Mouse (Mus musculus) natural killer cell, adult 2 months (primary cell): ENCODE data around the gene Asb3.
"Not testable (repeated sequence)": the region's sequence is repeated elsewhere in the genome, so short reads cannot be mapped to it uniquely, and the experiment has no call there.

Source experiments
- DNase-seq, 2 experiments: peaks; one replicate each; pipeline ENCODE4 v3.0.0; 2022; ENCODE audit warnings: low spot score in 2 of 2

The Asb3 gene

DNA sequence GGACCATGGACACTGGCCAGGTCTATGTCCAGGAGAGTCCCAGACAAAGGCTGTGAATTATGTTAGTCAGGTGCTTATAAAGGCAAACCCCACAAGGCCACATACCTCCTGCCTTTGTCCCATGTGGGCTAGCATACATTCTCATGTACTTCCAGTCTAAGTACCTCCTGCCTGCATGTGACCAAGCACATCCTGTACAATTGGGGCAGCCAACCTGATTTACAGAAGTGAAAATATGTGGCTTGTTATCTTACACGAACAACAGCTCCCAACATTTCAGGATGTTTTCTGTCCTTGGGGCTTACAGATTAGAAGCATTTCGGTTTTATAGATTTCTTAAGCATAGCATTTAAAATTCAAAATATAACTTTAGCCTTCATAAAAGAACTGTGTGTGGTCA is 114.8 kb downstream of the Asb3 start:
- peak in 1 of 2 experiments; percentile 20 for DNase-seq

DNA sequence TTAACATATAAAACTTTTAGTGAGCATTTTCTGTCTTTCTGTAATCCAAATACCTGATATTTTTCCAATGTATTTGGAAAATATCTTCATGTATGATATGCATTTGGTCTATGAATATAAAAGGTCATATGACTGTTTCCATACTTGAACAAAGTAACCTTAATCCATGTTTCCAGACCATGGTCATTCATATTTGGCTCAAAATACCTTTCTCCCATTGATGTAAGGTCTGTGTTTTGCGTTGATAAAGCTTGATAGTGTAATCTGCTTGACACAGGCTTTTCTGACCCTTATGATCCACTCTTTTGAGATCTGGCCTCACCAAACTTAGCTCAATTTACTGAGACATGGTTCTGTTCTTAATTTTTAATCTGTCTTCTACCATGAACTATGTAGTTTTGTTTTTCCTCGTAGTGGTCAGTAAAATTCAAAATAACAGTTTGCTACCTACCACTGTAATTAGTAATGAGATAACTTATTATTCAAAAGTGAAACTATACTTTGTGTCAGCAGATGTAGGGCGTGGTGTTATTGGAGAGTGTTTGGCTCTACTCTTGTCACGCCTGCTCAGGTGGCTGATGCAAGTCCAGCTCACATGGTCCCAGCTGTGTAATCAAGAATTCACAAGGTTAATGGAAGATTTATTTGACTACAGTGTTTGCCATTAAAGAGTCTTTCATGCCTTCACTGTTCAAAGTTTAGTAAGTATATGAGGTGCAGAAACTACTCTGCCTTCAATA is 116.1 kb downstream of the Asb3 start:
- no peak for DNase-seq

DNA sequence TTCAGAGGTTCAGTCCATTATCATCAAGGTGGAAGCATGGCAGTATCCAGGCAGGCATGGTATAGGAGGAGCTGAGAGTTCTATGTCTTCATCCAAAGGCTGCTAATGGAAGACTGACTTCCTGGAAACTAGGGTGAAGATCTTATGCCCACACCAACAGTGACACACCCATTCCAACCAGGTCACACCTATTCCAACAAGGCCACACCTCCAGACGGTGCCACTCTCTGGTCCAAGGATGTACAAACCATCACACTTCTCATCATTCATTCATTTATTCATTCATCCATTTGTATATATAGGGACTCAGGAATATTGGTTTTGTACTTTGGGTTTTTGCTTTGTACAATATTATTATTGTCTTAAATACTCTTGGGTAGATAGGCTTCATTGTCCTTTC is 124.5 kb downstream of the Asb3 start:
- DNase-seq = not testable (repeated sequence)

- DNase-seq = not testable (repeated sequence)
Observed at GRCm38 (mm10) chr11:31017466-31017865, 132.2 kb downstream of the Asb3 start.

GRCm38 (mm10) chr11:31034958-31035357 is 149.7 kb downstream of the Asb3 start:
- DNase-seq = no peak

DNA sequence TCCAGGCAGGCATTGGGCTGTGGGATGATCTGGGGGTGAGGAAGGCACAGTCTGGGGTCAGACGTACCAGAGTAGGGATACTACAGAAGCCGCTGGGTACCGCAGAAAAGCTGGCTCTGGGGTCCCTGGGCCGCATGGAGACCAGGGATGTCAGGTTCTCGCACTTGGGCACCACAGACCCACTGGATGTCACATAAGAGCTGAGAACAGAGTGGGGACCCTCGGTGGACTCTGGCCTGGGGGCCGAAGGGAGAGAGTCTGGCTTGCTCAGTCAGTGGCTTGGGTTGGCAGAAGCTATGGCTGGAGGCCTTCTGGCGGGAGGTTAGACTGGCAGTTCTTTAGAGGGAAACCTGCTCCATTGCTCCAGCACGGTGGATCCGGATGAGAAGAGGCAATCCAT is 204.8 kb downstream of the Asb3 start:
- no peak for DNase-seq

DNA sequence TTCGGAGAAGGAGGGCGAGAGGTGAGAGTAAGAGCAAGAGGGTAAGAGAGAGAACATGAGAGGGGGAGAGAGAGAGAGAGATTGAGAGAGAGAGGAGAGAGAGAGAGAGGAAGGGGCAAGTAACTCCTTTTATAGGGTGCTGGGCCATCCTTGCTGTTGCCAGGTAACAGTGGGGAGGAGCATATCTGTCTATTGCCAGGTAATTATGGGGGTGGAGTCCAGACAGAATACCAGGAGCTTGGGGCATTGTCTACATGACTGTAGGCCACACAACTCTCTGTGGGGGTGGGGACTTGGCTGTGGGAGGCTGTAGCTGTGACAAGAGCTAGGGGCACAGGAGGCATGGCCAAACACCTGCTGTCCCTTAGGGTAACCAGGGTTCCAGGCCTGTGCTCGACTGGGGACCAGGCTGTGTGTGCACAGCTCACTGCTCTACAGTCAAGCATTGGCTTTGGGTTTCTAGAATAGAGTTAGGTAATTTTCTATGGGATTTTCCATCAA is 205.3 kb downstream of the Asb3 start:
- DNase-seq = no peak

GRCm38 (mm10) chr11:31099519-31099918 is 214.3 kb downstream of the Asb3 start:
- not testable (repeated sequence) for DNase-seq

GRCm38 (mm10) chr11:31102188-31102587 is 217.0 kb downstream of the Asb3 start:
- no peak for DNase-seq

DNA sequence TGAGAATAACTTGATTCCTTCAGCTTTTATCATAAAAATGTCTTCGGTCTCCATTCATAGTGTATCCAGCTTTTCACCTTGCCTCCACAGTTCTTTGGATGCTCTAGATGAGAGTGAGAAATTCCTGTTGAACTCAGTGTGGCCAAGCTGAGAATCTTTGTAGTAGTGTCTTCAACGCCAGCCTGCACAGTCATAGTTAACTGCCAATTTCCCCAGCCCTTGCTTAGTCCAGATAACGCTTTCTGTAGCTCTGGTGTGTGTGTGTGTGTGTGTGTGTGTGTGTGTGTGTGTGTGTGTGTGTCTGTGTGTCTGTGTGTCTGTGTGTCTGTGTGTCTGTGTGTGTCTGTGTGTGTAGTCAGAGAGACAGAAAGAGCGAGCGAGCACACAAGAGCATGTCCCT is 220.1 kb downstream of the Asb3 start:
- no peak for DNase-seq

- not testable (repeated sequence) for DNase-seq
Observed at GRCm38 (mm10) chr11:31126964-31127363, 241.7 kb downstream of the Asb3 start.

DNA sequence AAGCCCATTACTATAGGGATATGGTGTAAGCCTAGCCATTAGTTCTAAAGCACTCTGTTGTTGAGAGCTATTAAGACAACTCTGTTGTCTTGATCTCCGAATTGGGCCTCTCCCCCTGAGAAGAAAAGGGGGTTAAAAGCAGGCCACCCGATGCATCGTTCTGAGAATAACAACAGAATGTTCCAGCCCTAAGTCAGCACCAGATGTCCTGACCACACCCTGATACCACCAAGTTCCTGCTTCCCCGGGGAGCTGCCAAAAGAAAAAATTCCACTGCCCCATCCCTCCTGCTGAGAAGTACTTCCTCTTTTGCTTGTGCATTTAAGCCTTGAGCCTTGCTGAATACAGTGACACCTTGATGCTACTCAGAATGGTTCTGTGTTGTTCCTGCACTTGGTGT is 248.5 kb downstream of the Asb3 start:
- DNase-seq = not testable (repeated sequence)

DNA sequence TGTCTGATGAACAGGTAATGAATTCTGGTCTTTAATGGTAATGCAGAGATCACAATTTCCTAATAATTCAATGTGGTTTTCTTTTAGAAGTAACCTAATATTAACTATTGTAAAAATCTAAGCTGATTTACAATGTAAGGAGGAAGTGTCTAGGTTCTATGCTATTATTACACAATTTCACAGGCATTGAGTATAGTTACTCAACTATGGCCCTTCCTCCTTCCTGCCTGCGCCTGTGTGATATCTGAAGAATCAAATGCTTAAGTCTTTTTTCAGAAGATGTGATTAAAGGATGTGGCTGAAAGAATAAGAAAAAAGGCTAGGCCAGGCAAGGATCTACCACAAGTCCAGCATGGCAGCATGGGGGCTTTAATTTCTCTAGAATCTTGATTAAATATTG is 249.6 kb downstream of the Asb3 start:
- not testable (repeated sequence) for DNase-seq

DNA sequence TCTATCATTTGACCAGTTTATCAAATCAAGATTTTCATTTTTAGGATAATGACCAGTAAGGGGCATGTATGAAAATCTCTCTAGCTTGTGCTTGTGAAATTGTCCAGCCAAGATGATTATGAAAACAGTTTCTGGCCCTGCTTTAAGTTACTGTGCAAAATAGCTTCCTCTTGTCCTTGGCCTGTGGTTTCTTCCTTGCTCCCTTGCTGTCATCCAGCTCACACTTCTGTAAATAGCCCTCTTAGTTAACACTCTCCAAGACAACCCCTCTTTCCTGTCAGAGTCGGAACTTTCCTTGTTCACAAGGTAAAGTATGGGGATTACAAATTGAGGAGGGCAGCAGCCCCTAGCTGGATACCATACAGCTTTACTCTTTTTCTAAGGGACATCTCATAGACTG is 253.2 kb downstream of the Asb3 start:
- not testable (repeated sequence) for DNase-seq
